Mouse (Mus musculus): ENCODE measurements at regions not wholly inside any gene's neighbourhood (a gene's known extent, or its start where the extent isn't known, plus 50 kb on each side); places are given as distances from the start of the nearest gene placed in this dataset.
A peak's percentile ranks its signal among the peaks of the same experiment; 100 is the strongest.

DNA sequence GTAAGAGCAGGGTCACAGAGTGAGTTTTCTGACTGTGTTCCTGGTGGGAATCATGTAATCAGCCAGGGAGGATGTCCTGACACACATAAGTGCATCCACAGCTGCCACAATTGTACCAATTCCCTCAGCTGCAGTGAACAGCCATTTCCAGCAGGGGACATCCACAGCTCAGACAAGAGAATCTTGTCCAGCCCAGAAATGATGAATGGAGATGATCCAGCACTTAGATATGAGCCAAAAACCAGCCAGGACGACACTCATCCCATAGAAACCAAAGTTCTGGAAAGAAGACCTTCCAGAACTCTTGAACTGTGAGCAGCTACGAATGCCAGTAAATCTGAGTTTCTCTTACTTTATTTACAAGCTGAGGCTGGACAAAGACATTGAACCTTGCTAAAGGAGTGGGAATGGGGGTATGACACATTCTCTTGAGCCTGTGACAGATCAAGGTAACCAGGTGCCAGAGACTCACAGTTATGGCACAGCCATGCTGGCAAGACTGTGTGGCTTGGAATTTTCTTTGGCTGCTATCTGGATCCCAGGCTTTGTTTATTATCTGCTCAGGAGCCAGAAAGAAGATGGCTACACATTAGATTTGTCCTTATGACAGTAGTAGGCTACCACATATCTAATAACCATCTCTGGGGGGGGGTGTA is 145.1 kb downstream of the Gm10192 start:
- Histone ChIP-seq H3K4me3 (ENCODE audit: insufficient read depth, low read depth, low read length) (no peak overlapping the region), H3K79me2 (ENCODE audit: control insufficient read depth, insufficient read depth, low read length) (no peaks in the 10 kb centered on the region), H3K36me3 (ENCODE audit: control insufficient read depth, insufficient read depth, low read length) (no peaks in the 10 kb centered on the region), H3K4me1 (ENCODE audit: control insufficient read depth, insufficient read depth, low read length) (no peaks in the 10 kb centered on the region), H3K9ac (ENCODE audit: low read depth, low read length) (no peak overlapping the region), H3K27ac (replicated peaks; ENCODE audit: insufficient read depth, low read depth, low read length) (no peak overlapping the region), H3K27me3 (ENCODE audit: control insufficient read depth, insufficient read depth, low read length) (no peaks in the 10 kb centered on the region)
- 19% methylated on average over 2 of the region's 2 CpGs for WGBS
- peak; percentile 59 for DNase-seq (ENCODE audit: extremely low read depth, low read depth, low spot score)
- TF ChIP-seq CTCF (IDR thresholded peaks at IDR 0.05; ENCODE audit: low read depth, low read length), result peak; percentile 75
- TF ChIP-seq POLR2A (IDR thresholded peaks at IDR 0.05; ENCODE audit: extremely low read depth, insufficient read depth, low read length), result no peak

DNA sequence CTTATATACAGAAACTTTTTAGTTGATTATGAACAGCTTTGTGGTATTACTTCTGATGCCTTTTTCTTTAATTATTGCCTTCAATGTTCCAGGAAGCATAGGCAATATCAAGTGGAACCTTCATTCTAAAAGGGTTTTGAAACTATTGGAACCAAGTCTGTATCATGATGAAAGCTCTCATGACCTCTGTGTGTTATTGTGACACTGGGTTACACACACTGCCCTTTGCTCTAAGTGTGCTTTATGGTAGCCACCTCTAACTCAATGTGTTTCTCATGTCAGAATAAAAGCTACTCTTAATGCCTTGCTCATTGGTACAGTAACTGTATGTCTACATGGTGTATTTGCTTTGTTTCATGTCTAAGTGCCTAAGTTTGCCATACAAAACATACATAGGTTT is 154.0 kb downstream of the Gm10192 start:
- no peak overlapping the region for H3K27ac ChIP-seq (replicated peaks; ENCODE audit: insufficient read depth, low read depth, low read length)
- no peak overlapping the region for H3K9ac ChIP-seq (ENCODE audit: low read depth, low read length)
- H3K4me3 ChIP-seq (ENCODE audit: insufficient read depth, low read depth, low read length), result no peak overlapping the region
- no peaks in the 10 kb centered on the region for H3K27me3 ChIP-seq (ENCODE audit: control insufficient read depth, insufficient read depth, low read length)
- no peaks in the 10 kb centered on the region for H3K36me3 ChIP-seq (ENCODE audit: control insufficient read depth, insufficient read depth, low read length)
- DNase-seq (ENCODE audit: extremely low read depth, low read depth, low spot score), result peak; percentile 94
- TF ChIP-seq CTCF (IDR thresholded peaks at IDR 0.05; ENCODE audit: low read depth, low read length) (no peak), POLR2A (IDR thresholded peaks at IDR 0.05; ENCODE audit: extremely low read depth, insufficient read depth, low read length) (no peak)
- H3K4me1 ChIP-seq (ENCODE audit: control insufficient read depth, insufficient read depth, low read length), result peaks cover 6% of the 10 kb centered on the region; the same call in 1 of the 2 replicates
- no peaks in the 10 kb centered on the region for H3K79me2 ChIP-seq (ENCODE audit: control insufficient read depth, insufficient read depth, low read length)

DNA sequence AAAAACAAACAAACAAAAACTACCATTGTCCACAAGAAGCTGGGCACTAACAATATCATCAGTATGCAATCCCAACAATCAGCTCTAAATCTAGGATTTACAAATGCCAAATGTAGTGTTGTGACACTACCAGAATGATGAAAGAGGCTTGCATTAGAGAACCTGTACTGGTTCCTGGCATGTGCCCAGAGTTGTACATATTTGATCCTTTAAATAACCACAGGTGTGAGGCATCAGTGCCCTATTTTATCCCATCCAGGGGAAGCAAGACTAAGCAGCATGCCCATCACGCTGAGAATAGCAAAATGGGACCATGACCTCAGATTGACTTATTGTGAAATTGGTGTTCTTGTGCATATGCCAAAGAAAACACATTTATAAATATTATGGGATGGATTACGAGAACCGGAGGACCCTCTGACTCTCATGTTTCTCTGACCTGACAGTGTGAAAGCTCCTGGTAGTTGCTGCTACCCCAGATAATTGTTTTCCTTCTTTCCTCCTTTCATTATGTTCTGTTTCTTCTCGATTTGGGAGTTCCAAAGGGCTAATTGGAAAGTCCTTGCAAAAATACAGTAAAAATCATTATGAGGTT is 157.4 kb downstream of the Gm10192 start:
- TF ChIP-seq CTCF (IDR thresholded peaks at IDR 0.05; ENCODE audit: low read depth, low read length), result no peak
- TF ChIP-seq POLR2A (IDR thresholded peaks at IDR 0.05; ENCODE audit: extremely low read depth, insufficient read depth, low read length), result no peak
- Histone ChIP-seq H3K36me3 (ENCODE audit: control insufficient read depth, insufficient read depth, low read length) (no peaks in the 10 kb centered on the region), H3K4me1 (ENCODE audit: control insufficient read depth, insufficient read depth, low read length) (peaks cover 6% of the 10 kb centered on the region; the same call in 1 of the 2 replicates), H3K27ac (replicated peaks; ENCODE audit: insufficient read depth, low read depth, low read length) (no peak overlapping the region), H3K79me2 (ENCODE audit: control insufficient read depth, insufficient read depth, low read length) (no peaks in the 10 kb centered on the region), H3K4me3 (ENCODE audit: insufficient read depth, low read depth, low read length) (no peak overlapping the region), H3K27me3 (ENCODE audit: control insufficient read depth, insufficient read depth, low read length) (no peaks in the 10 kb centered on the region), H3K9ac (ENCODE audit: low read depth, low read length) (no peak overlapping the region)
- peak; percentile 97 for DNase-seq (ENCODE audit: extremely low read depth, low read depth, low spot score)
- WGBS, result 8% methylated on average over 4 of the region's 4 CpGs

DNA sequence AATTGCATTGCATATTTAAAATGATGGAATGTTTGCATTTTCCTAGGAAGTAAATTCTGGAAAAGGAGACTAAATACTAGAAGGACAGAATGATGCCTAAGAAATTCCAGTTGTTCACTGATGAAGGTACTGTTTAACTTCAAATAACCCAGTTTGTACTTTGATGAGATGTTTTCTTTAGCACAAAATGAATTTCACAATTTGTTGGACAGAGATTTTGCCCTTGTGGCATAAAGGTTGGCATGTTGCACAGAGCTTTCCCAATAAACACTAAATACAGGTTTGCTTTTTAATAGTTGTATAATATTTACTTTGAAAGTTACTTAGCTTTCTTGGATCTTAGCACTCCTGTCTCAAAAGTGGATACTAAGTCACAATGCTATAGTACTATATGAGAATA is 181.6 kb downstream of the Gm10192 start:
- TF ChIP-seq POLR2A (IDR thresholded peaks at IDR 0.05; ENCODE audit: extremely low read depth, insufficient read depth, low read length) (no peak), CTCF (IDR thresholded peaks at IDR 0.05; ENCODE audit: low read depth, low read length) (no peak)

DNA sequence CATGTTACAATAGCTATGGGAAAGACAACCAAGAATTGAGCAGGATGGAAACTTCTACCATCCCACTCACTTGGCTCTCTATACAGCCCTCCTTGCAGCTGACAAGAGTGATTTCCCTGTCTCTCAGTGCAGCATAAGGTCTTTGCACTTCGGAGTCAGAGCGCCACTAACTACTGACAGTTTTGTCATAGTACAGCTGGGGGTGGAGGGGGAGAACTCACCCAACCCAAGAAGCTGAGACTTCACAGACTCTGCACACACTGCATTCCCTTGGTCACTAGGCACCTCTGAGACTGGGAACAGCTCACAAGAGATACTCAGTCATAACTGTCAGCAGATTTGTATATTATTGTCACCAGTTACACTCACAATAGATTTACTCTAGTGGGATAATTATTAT is 195.3 kb upstream of the Gm12695 start:
- WGBS, result 90% methylated on average over 2 of the region's 2 CpGs
- Histone ChIP-seq H3K79me2 (ENCODE audit: control insufficient read depth, insufficient read depth, low read length) (no peaks in the 10 kb centered on the region), H3K9ac (ENCODE audit: low read depth, low read length) (no peak overlapping the region), H3K27ac (replicated peaks; ENCODE audit: insufficient read depth, low read depth, low read length) (no peak overlapping the region), H3K36me3 (ENCODE audit: control insufficient read depth, insufficient read depth, low read length) (no peaks in the 10 kb centered on the region), H3K27me3 (ENCODE audit: control insufficient read depth, insufficient read depth, low read length) (no peaks in the 10 kb centered on the region), H3K4me1 (ENCODE audit: control insufficient read depth, insufficient read depth, low read length) (no peaks in the 10 kb centered on the region), H3K4me3 (ENCODE audit: insufficient read depth, low read depth, low read length) (no peak overlapping the region)
- TF ChIP-seq CTCF (IDR thresholded peaks at IDR 0.05; ENCODE audit: low read depth, low read length) (no peak), POLR2A (IDR thresholded peaks at IDR 0.05; ENCODE audit: extremely low read depth, insufficient read depth, low read length) (no peak)
- DNase-seq (ENCODE audit: extremely low read depth, low read depth, low spot score), result no peak

More for the DNA sequence above, 181.6 kb downstream of the Gm10192 start:
- peak; percentile 96 for DNase-seq (ENCODE audit: extremely low read depth, low read depth, low spot score)
- Histone ChIP-seq H3K36me3 (ENCODE audit: control insufficient read depth, insufficient read depth, low read length) (no peaks in the 10 kb centered on the region), H3K79me2 (ENCODE audit: control insufficient read depth, insufficient read depth, low read length) (no peaks in the 10 kb centered on the region), H3K4me3 (ENCODE audit: insufficient read depth, low read depth, low read length) (no peak overlapping the region), H3K27ac (replicated peaks; ENCODE audit: insufficient read depth, low read depth, low read length) (no peak overlapping the region), H3K9ac (ENCODE audit: low read depth, low read length) (no peak overlapping the region), H3K27me3 (ENCODE audit: control insufficient read depth, insufficient read depth, low read length) (no peaks in the 10 kb centered on the region), H3K4me1 (ENCODE audit: control insufficient read depth, insufficient read depth, low read length) (no peaks in the 10 kb centered on the region; the same call in 1 of the 2 replicates)

DNA sequence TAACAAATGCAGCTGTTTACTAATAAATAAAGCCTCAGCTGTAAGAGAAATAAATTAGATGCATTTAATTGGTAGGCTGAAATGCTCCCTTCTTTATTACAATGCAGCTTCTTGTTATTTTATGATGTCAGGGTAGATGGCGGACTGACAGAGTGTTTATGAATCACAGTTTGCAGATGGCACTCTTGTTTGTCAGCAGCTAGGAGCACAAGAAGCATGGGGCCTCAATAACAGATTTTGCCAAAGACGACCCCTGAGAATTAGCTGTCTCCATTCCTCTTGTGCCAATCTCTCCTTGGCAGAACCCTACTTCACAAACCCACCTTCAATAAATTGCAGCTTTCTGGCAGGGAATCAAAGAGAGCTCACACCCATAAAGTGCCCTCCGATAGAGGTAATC is 194.9 kb upstream of the Gm12695 start:
- Histone ChIP-seq H3K79me2 (ENCODE audit: control insufficient read depth, insufficient read depth, low read length) (no peaks in the 10 kb centered on the region), H3K9ac (ENCODE audit: low read depth, low read length) (no peak overlapping the region), H3K27me3 (ENCODE audit: control insufficient read depth, insufficient read depth, low read length) (no peaks in the 10 kb centered on the region), H3K36me3 (ENCODE audit: control insufficient read depth, insufficient read depth, low read length) (no peaks in the 10 kb centered on the region), H3K4me1 (ENCODE audit: control insufficient read depth, insufficient read depth, low read length) (no peaks in the 10 kb centered on the region), H3K27ac (replicated peaks; ENCODE audit: insufficient read depth, low read depth, low read length) (no peak overlapping the region), H3K4me3 (ENCODE audit: insufficient read depth, low read depth, low read length) (no peak overlapping the region)
- DNase-seq (ENCODE audit: extremely low read depth, low read depth, low spot score), result no peak
- TF ChIP-seq CTCF (IDR thresholded peaks at IDR 0.05; ENCODE audit: low read depth, low read length), result no peak
- no peak for TF ChIP-seq POLR2A (IDR thresholded peaks at IDR 0.05; ENCODE audit: extremely low read depth, insufficient read depth, low read length)
- WGBS, result 81% methylated on average over 3 of the region's 3 CpGs

Measured in liver, adult 2 months (tissue).